Mouse (Mus musculus) embryo, embryonic 11 days (tissue): Measurements from ENCODE around the gene Runx2.

Experiments
- DNase-seq: peaks from one replicate; pipeline ENCODE4 v3.0.0-alpha.2; 2015

Runx2 gene

GRCm38 (mm10) chr17:44577791-44578190 is 236.8 kb downstream of the Runx2 start:
- no peak for DNase-seq

DNA sequence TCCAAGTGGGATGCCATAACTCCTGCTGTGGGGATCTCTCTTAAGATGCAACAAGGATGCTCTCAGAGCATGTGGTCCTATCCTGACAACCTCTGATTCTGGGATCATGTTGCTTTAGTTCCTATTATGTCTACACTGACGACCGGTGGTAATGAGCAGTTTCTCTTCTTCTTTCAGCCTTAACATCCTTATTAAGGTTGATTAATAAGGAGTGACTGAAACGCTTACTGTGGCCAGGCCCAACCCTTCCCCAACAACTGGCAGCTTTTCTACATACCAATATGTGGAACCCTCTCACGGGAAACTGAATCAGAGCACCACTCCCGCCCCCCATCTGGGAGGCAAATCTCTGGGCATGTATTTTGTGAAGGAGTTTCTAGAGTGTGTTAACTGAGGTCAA is 243.7 kb downstream of the Runx2 start:
- DNase-seq, result no peak

DNA sequence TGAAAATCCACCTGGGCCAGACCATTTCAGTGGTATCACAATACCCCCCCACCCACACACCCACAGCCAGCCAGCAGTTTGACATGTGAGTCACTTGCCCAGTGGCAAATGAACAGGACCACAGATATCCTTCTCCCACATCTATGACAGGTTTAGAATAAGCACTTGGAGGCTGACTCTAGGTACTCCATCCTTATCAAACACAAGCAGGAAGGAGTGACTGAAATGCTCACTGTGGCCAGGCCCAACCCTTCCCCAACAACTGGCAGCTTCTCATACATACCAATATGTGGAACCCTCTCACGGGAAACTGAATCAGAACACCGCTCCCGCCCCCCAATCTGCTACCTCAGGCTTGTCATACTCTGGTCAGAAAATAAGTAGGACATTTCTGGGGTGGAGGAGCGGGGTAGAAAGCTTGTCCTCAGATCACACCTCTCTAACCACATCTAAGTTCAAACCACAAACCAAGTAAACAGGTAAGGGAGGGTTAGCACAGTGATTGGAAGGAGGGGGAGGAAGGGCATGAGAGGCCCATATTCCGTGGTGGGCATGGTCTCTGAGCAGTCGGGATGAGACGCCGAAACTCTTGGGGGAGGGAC is 245.5 kb downstream of the Runx2 start:
- DNase-seq, result no peak

DNA sequence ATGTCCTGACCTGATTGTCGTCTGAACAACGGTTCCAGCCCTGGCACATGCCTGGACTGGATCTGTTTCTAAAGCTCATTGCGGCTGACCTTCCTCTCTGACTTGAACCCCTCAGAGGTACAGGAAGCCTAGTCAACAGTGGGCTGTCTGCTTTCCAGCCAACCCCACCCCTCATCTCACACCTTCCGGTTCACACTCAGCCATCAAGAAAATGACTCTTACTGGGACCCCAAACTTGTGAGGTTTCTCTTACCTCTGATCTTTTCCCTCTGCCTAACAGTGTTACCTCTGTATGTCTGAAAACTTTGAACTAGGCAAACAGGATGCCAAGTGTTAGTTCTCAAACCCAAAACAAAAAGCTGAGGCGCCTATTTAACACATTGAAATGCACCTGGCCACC is 247.6 kb downstream of the Runx2 start:
- DNase-seq, result no peak

DNA sequence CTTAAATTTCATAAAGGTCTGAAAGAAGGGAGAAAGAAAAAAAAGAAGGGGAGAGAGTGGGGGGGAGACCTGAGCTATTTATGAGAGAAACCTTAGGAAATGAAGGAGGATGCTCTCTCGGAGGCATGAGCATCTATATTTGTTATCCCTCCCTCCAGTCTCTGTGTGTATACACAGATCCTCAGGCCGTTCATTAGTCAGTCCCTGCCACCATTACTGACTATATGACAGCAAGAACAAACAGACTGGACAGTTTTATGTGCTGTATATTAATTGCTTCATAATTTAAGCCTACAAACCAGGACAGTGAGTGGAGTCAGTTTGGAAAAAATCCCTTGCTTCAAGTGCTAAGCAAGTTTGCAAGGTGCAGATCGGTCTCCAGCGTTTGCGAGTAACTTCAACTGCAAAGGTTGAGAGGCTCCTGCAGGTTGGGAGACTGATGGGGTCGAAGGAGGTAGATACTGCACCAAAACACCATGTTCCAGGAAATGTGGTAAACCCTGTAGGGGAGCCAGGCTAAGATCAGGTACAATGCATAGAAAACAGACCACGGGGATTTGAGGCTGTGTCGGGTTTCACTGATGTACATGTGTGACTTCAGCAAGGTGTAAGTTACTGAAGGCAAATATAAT is 248.6 kb downstream of the Runx2 start:
- no peak for DNase-seq

DNA sequence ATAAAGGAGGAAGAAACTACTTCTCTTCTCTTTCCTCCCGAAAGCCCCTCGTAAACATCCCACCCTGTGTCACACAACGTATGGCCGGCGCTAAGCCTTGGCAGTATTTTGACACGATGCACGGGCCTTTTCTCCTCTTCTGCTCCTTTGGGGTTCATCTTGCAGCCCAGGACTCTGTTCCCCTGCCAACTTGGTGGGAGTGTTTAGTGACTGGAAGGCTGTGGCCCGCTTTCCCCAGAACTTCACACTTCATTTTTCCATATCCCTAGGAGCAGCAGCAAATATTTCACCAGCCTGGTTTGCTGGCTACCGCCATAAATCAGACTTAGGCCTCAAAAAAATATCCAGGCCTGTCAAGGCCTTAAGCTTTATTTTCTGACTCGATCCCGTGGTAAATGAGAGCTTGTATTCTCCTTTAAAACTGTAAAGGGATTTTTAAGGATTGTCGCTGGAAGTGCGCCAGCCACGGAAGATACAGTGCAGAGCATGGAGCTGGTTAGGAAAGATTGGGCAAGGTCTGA is 249.2 kb downstream of the Runx2 start:
- DNase-seq, result no peak

- no peak for DNase-seq
Measured at GRCm38 (mm10) chr17:44564611-44565198, 249.9 kb downstream of the Runx2 start.

- peak; percentile 54 for DNase-seq
Measured at GRCm38 (mm10) chr17:44560016-44560415, 254.6 kb downstream of the Runx2 start.

GRCm38 (mm10) chr17:44557199-44558111 is 257.1 kb downstream of the Runx2 start:
- DNase-seq, result no peak

GRCm38 (mm10) chr17:44554941-44555340 is 259.7 kb downstream of the Runx2 start:
- no peak for DNase-seq

DNA sequence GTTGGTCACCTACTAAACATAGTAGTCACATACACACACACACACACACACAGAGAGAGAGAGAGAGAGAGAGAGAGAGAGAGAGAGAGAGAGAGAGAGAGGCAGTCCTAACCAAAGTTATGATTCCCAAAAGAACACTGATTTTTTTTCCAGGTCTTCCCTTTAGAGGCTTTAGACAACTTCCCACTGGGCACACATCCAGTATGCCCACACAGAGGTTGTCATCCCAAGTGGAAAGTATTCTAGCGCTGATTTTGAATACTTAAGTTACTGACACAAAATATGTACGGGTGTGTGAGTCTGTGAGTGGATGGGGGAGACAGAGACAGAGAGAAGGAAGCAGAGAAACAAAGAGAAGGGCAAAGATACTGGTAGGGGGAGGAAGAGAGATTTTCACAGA is 265.0 kb downstream of the Runx2 start:
- DNase-seq, result no peak

- no peak for DNase-seq
Measured at GRCm38 (mm10) chr17:44547922-44548321, 266.7 kb downstream of the Runx2 start.

- peak; percentile 19 for DNase-seq
Measured at GRCm38 (mm10) chr17:44546801-44547200, 267.8 kb downstream of the Runx2 start.

GRCm38 (mm10) chr17:44545141-44545813 is 269.3 kb downstream of the Runx2 start:
- peak; percentile 21 for DNase-seq

- no peak for DNase-seq
Measured at GRCm38 (mm10) chr17:44542706-44543105, 271.9 kb downstream of the Runx2 start.

- DNase-seq, result peak; percentile 16
Measured at GRCm38 (mm10) chr17:44540699-44541098, 273.9 kb downstream of the Runx2 start.

GRCm38 (mm10) chr17:44538921-44539320 is 275.7 kb downstream of the Runx2 start:
- DNase-seq, result peak; percentile 29

- no peak for DNase-seq
Measured at GRCm38 (mm10) chr17:44530000-44530399, 284.6 kb downstream of the Runx2 start.

DNA sequence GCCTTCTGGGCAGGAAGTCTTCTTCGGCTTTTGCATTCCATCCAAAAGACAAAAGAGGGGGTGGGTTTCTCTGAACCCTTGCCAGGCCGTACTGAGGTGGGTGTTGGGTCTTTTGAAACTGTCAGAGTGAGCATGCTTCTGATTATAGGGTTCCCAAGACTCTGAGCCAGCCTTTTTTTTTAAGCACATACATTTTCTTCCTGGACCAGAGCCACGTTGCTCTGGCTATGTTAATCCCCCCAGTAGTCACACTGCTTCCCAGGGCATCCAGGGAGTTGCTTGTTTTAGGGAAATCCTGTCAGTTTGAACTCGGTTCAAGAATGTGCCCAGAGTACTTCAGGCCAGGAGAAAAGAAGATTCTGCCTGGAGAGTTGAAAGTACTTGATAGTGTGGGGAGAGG is 286.0 kb downstream of the Runx2 start:
- DNase-seq, result no peak

DNA sequence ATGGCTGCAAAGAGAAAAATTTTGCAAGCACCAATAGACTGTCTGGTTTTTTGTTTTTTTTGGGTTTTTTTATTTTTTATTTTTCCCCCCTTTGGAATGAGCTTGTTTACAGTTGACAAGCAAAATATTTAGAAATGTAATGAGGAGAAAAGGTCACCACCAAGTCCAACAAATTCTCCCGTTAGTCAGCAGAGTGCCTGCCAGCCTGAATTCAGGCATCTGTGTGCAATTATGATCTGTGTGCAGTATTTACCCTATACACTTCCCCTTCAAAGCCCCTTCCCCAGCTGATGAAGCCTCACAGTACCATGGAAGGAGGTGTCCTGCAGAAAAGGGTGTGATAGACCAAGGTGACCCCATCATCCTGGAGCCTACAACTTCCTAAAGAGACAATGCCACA is 290.5 kb downstream of the Runx2 start:
- no peak for DNase-seq

DNA sequence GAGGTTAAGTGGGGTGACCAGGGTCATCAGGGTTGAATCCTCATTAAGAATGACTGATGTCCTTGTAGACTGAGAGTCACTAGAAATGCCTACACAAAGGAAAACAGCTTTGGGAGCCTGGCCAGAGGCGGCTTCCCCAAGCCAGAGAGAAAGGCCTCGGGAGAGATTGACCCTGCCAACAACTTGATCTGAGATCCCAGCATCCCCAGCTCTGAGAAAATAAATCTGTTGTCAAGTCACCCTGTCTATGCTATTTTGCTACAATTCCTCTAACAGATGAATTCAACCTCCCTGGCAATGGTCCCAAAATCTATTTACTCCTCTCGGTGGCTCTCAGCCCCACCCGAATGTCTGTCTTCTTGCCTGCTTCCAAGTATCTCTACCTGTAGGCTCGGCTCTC is 291.7 kb downstream of the Runx2 start:
- DNase-seq, result no peak
